Mouse (Mus musculus): ENCODE results near the gene Nus1. TPM values are rescaled to one million over a fixed set of nuclear protein-coding genes. Genes with fewer than 3 reads are reported as not detected.

Nus1 gene
- polyA plus RNA-seq (2017; shearing (Covaris generic)): 10 to 100 TPM; 15.4 to 18.1 TPM

DNA sequence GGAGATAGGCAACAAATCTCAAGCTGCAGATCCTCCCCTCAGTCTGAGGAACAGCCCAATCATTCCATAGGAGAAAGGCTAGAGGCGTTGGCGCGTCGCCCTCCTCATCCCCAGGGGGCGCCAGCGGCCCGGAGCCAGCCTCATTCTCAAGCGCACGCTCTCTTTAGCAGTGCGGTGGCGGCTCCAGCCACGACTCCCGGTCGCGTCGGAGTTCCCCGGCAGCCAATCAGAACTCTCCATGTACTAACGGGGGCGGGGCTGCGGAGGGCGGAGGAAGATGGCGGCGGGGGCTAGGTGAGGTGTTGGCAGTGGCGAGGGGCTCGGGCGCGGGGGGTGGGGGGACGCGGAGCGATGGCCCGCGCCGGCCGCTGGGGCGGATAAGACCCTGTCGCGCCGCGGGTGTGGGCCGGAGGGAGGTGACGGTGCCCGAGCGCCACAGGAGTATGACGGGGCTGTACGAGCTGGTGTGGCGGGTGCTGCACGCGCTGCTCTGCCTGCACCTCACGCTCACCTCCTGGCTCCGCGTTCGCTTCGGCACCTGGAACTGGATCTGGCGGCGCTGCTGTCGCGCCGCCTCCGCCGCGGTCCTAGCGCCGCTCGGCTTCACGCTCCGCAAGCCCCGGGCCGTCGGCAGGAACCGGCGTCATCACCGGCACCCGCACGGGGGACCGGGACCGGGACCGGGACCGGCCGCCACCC, at the start of gene Nus1:
Gene Nus1, plus strand, starts transcription at position 249 of the 699 bp plus-strand sequence.

DNA sequence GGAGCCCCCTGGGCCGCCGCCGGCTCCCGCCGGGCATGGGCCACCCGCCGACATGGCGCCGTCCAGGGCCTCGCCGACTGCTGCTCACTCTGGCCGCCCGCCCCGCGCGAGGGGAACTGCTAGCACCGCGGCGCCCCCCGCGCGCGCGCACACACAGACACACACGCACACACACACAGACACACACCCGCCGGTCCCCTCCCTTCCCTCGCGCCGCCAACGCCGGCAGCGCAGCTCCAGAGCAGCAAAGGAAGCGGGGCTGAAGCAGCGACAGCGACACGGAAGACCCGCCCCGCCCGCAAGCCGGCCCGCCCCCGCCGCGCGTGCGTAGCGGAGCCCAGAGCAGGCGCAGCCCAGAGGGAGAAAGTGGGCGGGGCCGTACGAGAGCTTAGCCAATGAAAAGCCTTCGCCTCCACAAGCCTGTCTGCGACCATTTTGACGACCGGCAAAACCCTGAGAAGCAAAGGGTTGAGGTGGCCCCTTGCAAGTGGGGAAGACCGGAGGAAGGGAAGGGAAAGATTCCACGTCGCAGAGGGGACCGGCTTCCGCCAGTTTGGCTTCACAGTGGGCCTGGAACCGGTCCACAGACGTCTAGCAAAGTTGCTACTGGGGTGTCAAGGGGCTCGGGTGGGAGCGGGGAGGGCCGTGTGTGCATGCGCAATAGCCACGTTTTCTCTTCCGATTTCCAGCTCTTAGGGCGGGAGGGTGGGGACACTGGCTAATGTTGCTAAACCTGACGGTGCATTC, 35.3 kb upstream of the Nus1 start, which contains the start of gene Gopc:
Gene Gopc, minus strand, starts transcription at position 280 of the 747 bp plus-strand sequence.

DNA sequence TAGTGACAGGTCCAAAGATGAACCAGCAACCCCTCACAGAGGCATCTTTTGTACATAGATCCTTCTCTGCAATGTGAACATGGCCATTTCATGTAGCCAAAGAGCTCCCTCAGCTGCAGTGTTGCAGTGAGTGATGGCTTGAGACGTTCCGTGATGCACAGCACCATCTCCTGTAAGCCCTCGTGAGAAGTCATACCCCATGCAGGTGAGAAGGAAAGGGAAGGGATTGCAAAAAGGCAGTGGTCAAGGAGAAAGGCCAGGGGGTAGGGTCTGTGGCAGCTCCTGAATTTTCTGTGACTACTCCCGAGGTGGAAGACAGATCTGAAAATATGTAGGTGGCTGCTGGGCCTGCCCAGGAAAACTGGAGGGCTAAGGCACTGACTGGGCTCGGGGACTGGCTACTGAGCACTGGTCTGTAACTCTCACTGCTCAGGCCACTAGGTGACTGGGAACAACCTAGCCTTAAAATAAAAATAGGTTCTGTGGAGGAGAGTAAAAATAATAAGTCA, 28.4 kb upstream of the Nus1 start, which contains the start of gene Nepn:
Gene Nepn, plus strand, starts transcription at position 51 of the 509 bp plus-strand sequence.

Other genes starting within 250 kb of the Nus1 start
- under 1 TPM in 1 of 2 experiments, not detected in 1; 0.05 TPM for gene Ros1, start 222.3 kb upstream of the Nus1 start, polyA plus RNA-seq (2017; shearing (Covaris generic))
- gene Dcbld1, start 183.9 kb upstream of the Nus1 start, polyA plus RNA-seq (2017; shearing (Covaris generic)): under 1 TPM in 1 of 2 experiments, not detected in 1; 0.80 TPM
- 1 to 10 TPM in 1 of 2 experiments, not detected in 1; 5.6 TPM for gene Gm26741, start 58.8 kb upstream of the Nus1 start, polyA plus RNA-seq (2017; shearing (Covaris generic))
- gene Gopc, start 35.4 kb upstream of the Nus1 start, polyA plus RNA-seq (2017; shearing (Covaris generic)): 10 to 100 TPM; 22.1 to 25.5 TPM
- gene Nepn, start 28.6 kb upstream of the Nus1 start, polyA plus RNA-seq (2017; shearing (Covaris generic)): not detected

Data from activated CD4-positive, CD25-positive, alpha-beta regulatory T cell (primary cell).